Mouse (Mus musculus) liver, postnatal 0 days (tissue): ENCODE measurements around the gene Zfp109. TPM values are rescaled to one million over a fixed set of nuclear protein-coding genes. Genes with fewer than 3 reads are reported as not detected.

Experiments
- ATAC-seq: fragments of 200-750 bp; cut with Nextera tagmentation; 2 replicates; pipeline ENCODE4 v1.8.0; 2017; ENCODE audit warnings: mild to moderate bottlenecking, moderate library complexity
- DNase-seq: peaks from one replicate; pipeline ENCODE4 v3.0.0-alpha.2; 2016
- H3K27ac ChIP-seq: fragments of 300-500 bp; sonication (generic); 2 replicates; pipeline ENCODE4 v1.5.1; 2014; ENCODE audit warnings: antibody characterized with exemption, moderate library complexity, mild to moderate bottlenecking, low read depth
- H3K27me3 ChIP-seq: fragments of 300-500 bp; sonication (generic); 2 replicates; pipeline ENCODE4 v1.6.1; 2014; ENCODE audit warnings: low read length, control low read depth, mixed read lengths; ENCODE audit not compliant: insufficient read depth
- H3K36me3 ChIP-seq: fragments of 300-500 bp; sonication (generic); replicated peaks from 2 replicates; pipeline ENCODE4 v1.6.1; 2014; ENCODE audit warnings: mild to moderate bottlenecking, control low read depth, low read length, moderate library complexity, mixed read lengths; ENCODE audit not compliant: insufficient read depth
- H3K4me1 ChIP-seq: fragments of 300-500 bp; sonication (generic); 2 replicates; pipeline ENCODE4 v1.6.1; 2014; ENCODE audit warnings: antibody characterized with exemption, mild to moderate bottlenecking, control low read depth; ENCODE audit not compliant: insufficient read depth
- H3K4me2 ChIP-seq: fragments of 300-500 bp; sonication (generic); 2 replicates; pipeline ENCODE4 v1.6.1; 2014; ENCODE audit warnings: low read depth, mild to moderate bottlenecking, low read length, moderate library complexity, mixed read lengths
- H3K4me3 ChIP-seq: fragments of 300-500 bp; sonication (generic); 2 replicates; pipeline ENCODE4 v1.5.1; 2014; ENCODE audit warnings: low read depth, low read length
- H3K9ac ChIP-seq: fragments of 300-500 bp; sonication (generic); replicated peaks from 2 replicates; pipeline ENCODE4 v1.6.1; 2014; ENCODE audit warnings: mild to moderate bottlenecking, moderate library complexity
- H3K9me3 ChIP-seq: fragments of 300-500 bp; sonication (generic); 2 replicates; pipeline ENCODE4 v1.6.1; 2016; ENCODE audit warnings: mild to moderate bottlenecking, control low read depth, low read length, mixed read lengths
- CTCF ChIP-seq: sonication (generic); IDR thresholded peaks from 2 replicates; pipeline ENCODE4 v1.5.1; 2016; ENCODE audit warnings: antibody characterized with exemption, low read depth
- EP300 ChIP-seq: IDR thresholded peaks from 2 replicates; pipeline ENCODE4 v1.6.1; 2016; ENCODE audit warnings: antibody characterized with exemption, low read depth, mild to moderate bottlenecking
- WGBS: fragments of 180-500 bp; shearing (Covaris S2); extraction: QIAGEN DNeasy Blood & Tissue Kit; methylation state at CpG from one replicate; pipeline ENCODE4 v1.1.7; 2014; ENCODE audit not compliant: insufficient replicate concordance; 5-methylcytosine and 5-hydroxymethylcytosine counted together
- polyA plus RNA-seq: library from polyadenylated mRNA; unstranded; fragments of >200 nt; fragmentation: Nextera tagmentation; extraction: Ambion mirVana; gene quantifications from 2 replicates; pipeline ENCODE4 v1.2.1, GENCODE M21; 2015

The Zfp109 gene
- polyA plus RNA-seq, 1 experiment from 2014 or later, result 0.65 TPM

- 84% methylated on average over 4 of the region's 4 CpGs for WGBS
- no peak for DNase-seq
- Histone ChIP-seq H3K36me3 (no peaks in the 10 kb centered on the region; the same call in 1 of the 2 replicates), H3K4me3 (no peak overlapping the region), H3K9ac (no peak overlapping the region), H3K4me2 (no peak overlapping the region), H3K27me3 (no peaks in the 10 kb centered on the region), H3K4me1 (0 out of 2 replicates have a peak, but pooled peaks cover 2% of the 10 kb centered on the region), H3K27ac (no peak overlapping the region), H3K9me3 (no peaks in the 10 kb centered on the region)
- ATAC-seq, result no peak
- TF ChIP-seq EP300, result no peak
- TF ChIP-seq CTCF, result no peak
Measured at GRCm38 (mm10) chr7:24274456-24274855, 37.1 kb upstream of the Zfp109 start.

GRCm38 (mm10) chr7:24271191-24271590, 33.8 kb upstream of the Zfp109 start:
- 0 out of 2 replicates have a peak, but pooled peaks cover 2% of the 10 kb centered on the region for H3K4me1 ChIP-seq
- no peak overlapping the region for H3K9ac ChIP-seq
- no peak overlapping the region for H3K27ac ChIP-seq
- WGBS, result 88% methylated on average over 6 of the region's 6 CpGs
- no peak for TF ChIP-seq CTCF
- TF ChIP-seq EP300, result no peak
- H3K4me3 ChIP-seq, result no peak overlapping the region
- H3K27me3 ChIP-seq, result no peaks in the 10 kb centered on the region
- ATAC-seq, result no peak
- H3K4me2 ChIP-seq, result no peak overlapping the region
- no peaks in the 10 kb centered on the region for H3K9me3 ChIP-seq
- H3K36me3 ChIP-seq, result no peaks in the 10 kb centered on the region; the same call in 1 of the 2 replicates
- DNase-seq, result no peak

- ATAC-seq (peak; percentile 96), DNase-seq (peak; percentile 66)
- Histone ChIP-seq H3K27ac (peak within 1 kb of the TSS; percentile 26; the same call in 1 of the 2 replicates), H3K4me1 (0 out of 2 replicates have a peak, but pooled peaks cover 2% of the 10 kb centered on the region), H3K9ac (peak within 1 kb of the TSS; percentile 64), H3K4me3 (peak within 1 kb of the TSS; percentile 58), H3K36me3 (no peaks in the 10 kb centered on the region; the same call in 1 of the 2 replicates), H3K9me3 (no peaks in the 10 kb centered on the region), H3K4me2 (peak within 1 kb of the TSS; percentile 86), H3K27me3 (no peaks in the 10 kb centered on the region)
- TF ChIP-seq CTCF (no peak), EP300 (no peak)
- 2% methylated on average over 12 of the region's 12 CpGs for WGBS
Measured at GRCm38 (mm10) chr7:24270288-24270672, 32.9 kb upstream of the Zfp109 start, which contains the start of gene Zfp93. Zfp93 (plus strand) TSS chr7:24270420.

- ATAC-seq, result peak; percentile 26; the same call in 1 of the 2 replicates
Measured at GRCm38 (mm10) chr7:24269667-24270287, 32.4 kb upstream of the Zfp109 start.

GRCm38 (mm10) chr7:24269256-24269655, 31.9 kb upstream of the Zfp109 start:
- Histone ChIP-seq H3K4me3 (no peak overlapping the region), H3K4me2 (no peak overlapping the region), H3K9me3 (no peaks in the 10 kb centered on the region), H3K27ac (no peak overlapping the region), H3K9ac (no peak overlapping the region), H3K36me3 (no peaks in the 10 kb centered on the region; the same call in 1 of the 2 replicates), H3K4me1 (0 out of 2 replicates have a peak, but pooled peaks cover 2% of the 10 kb centered on the region), H3K27me3 (no peaks in the 10 kb centered on the region)
- no peak for TF ChIP-seq EP300
- no peak for DNase-seq
- WGBS, result 73% methylated on average over 3 of the region's 3 CpGs
- no peak for ATAC-seq

More at GRCm38 (mm10) chr7:24269667-24270287, 32.4 kb upstream of the Zfp109 start:
- Histone ChIP-seq H3K9me3 (no peaks in the 10 kb centered on the region), H3K4me3 (peak overlapping the region; percentile 58), H3K27ac (no peak overlapping the region), H3K4me1 (0 out of 2 replicates have a peak, but pooled peaks cover 2% of the 10 kb centered on the region), H3K4me2 (peak overlapping the region; percentile 86), H3K9ac (peak overlapping the region; percentile 64; the same call in 1 of the 2 replicates), H3K36me3 (no peaks in the 10 kb centered on the region; the same call in 1 of the 2 replicates), H3K27me3 (no peaks in the 10 kb centered on the region)
- 33% methylated on average over 7 of the region's 7 CpGs for WGBS
- TF ChIP-seq EP300, result no peak
- TF ChIP-seq CTCF, result no peak
- no peak for DNase-seq

GRCm38 (mm10) chr7:24268176-24269155, 31.1 kb upstream of the Zfp109 start:
- Histone ChIP-seq H3K27ac (no peak overlapping the region), H3K4me2 (no peak overlapping the region), H3K27me3 (no peaks in the 10 kb centered on the region), H3K4me1 (0 out of 2 replicates have a peak, but pooled peaks cover 2% of the 10 kb centered on the region), H3K9ac (no peak overlapping the region), H3K36me3 (no peaks in the 10 kb centered on the region), H3K9me3 (no peaks in the 10 kb centered on the region), H3K4me3 (no peak overlapping the region)
- 70% methylated on average over 24 of the region's 24 CpGs for WGBS
- TF ChIP-seq EP300 (no peak), CTCF (no peak)
- ATAC-seq (no peak), DNase-seq (no peak)
